Mouse (Mus musculus) limb, embryonic 13.5 days (tissue): ENCODE measurements around the gene Cbr2. TPM values are rescaled to one million over a fixed set of nuclear protein-coding genes. Genes with fewer than 3 reads are reported as not detected.

Source experiments
- ATAC-seq: fragments of 200-750 bp; cut with Nextera tagmentation; 2 replicates; pipeline ENCODE4 v1.8.0; 2017; ENCODE audit warnings: low read depth, moderate number of reproducible peaks, moderate TSS enrichment; ENCODE audit not compliant: low FRiP score
- H3K27ac ChIP-seq: fragments of 300-500 bp; sonication (generic); 2 replicates; pipeline ENCODE4 v1.5.1; 2015; ENCODE audit warnings: inconsistent platforms, mild to moderate bottlenecking, moderate library complexity
- H3K27me3 ChIP-seq: fragments of 300-500 bp; sonication (generic); 2 replicates; pipeline ENCODE4 v1.6.1; 2015; ENCODE audit warnings: mild to moderate bottlenecking, inconsistent platforms
- H3K36me3 ChIP-seq: fragments of 300-500 bp; sonication (generic); 2 replicates; pipeline ENCODE4 v1.6.1; 2015; ENCODE audit warnings: inconsistent platforms, mild to moderate bottlenecking, moderate library complexity
- H3K4me1 ChIP-seq: fragments of 300-500 bp; sonication (generic); 2 replicates; pipeline ENCODE4 v1.6.1; 2015; ENCODE audit warnings: inconsistent platforms
- H3K4me2 ChIP-seq: fragments of 300-500 bp; sonication (generic); replicated peaks from 2 replicates; pipeline ENCODE4 v1.6.1; 2015; ENCODE audit warnings: inconsistent platforms, mild to moderate bottlenecking, moderate library complexity
- H3K4me3 ChIP-seq: fragments of 300-500 bp; sonication (generic); 2 replicates; pipeline ENCODE4 v1.5.1; 2015; ENCODE audit warnings: moderate library complexity, mild to moderate bottlenecking, inconsistent platforms
- H3K9ac ChIP-seq: fragments of 300-500 bp; sonication (generic); 2 replicates; pipeline ENCODE4 v1.6.1; 2015; ENCODE audit warnings: mild to moderate bottlenecking, inconsistent platforms
- H3K9me3 ChIP-seq: fragments of 300-500 bp; sonication (generic); 2 replicates; pipeline ENCODE4 v1.6.1; 2016; ENCODE audit warnings: inconsistent platforms
- WGBS: fragments of 180-500 bp; shearing (Covaris S2); methylation state at CpG from one replicate; pipeline ENCODE4 v1.1.7; 2015; 5-methylcytosine and 5-hydroxymethylcytosine counted together
- polyA plus RNA-seq: library from polyadenylated mRNA; unstranded; fragments of >200 nt; fragmentation: Nextera tagmentation; extraction: Ambion mirVana; gene quantifications from 2 replicates; pipeline ENCODE4 v1.2.1, GENCODE M21; 2015

Gene Cbr2
- polyA plus RNA-seq, 1 experiment from 2014 or later = 7.7 TPM

GRCm38 (mm10) chr11:120719242-120719641 is 12.7 kb downstream of the Cbr2 start:
- 90% methylated on average over 9 of the region's 9 CpGs for WGBS
- H3K9ac ChIP-seq = 0 out of 2 replicates have a peak overlapping the region, but pooled peaks have one; percentile 35
- H3K27me3 ChIP-seq = peaks cover 7% of the 10 kb centered on the region
- H3K27ac ChIP-seq = no peak overlapping the region
- no peak overlapping the region for H3K4me2 ChIP-seq
- no peak overlapping the region for H3K4me3 ChIP-seq
- no peak for ATAC-seq
- no peaks in the 10 kb centered on the region for H3K9me3 ChIP-seq
- H3K4me1 ChIP-seq = peaks cover 27% of the 10 kb centered on the region
- peaks cover 52% of the 10 kb centered on the region for H3K36me3 ChIP-seq

GRCm38 (mm10) chr11:120715131-120715530 is 16.8 kb downstream of the Cbr2 start:
- no peak for ATAC-seq
- Histone ChIP-seq H3K36me3 (peaks cover 65% of the 10 kb centered on the region), H3K4me1 (peaks cover 35% of the 10 kb centered on the region), H3K4me2 (peak overlapping the region; percentile 99), H3K4me3 (peak overlapping the region; percentile 69; the same call in 1 of the 2 replicates), H3K27me3 (no peaks in the 10 kb centered on the region), H3K27ac (no peak overlapping the region), H3K9me3 (no peaks in the 10 kb centered on the region), H3K9ac (peak overlapping the region; percentile 83)
- 90% methylated on average over 9 of the region's 9 CpGs for WGBS

- no peak for ATAC-seq
- Histone ChIP-seq H3K27me3 (no peaks in the 10 kb centered on the region), H3K27ac (no peak overlapping the region), H3K4me2 (peak overlapping the region; percentile 99), H3K4me3 (peak overlapping the region; percentile 69), H3K9ac (peak overlapping the region; percentile 83), H3K9me3 (no peaks in the 10 kb centered on the region), H3K4me1 (peaks cover 36% of the 10 kb centered on the region), H3K36me3 (peaks cover 65% of the 10 kb centered on the region)
- WGBS = 61% methylated on average over 10 of the region's 10 CpGs
Observed at GRCm38 (mm10) chr11:120714546-120714945, 17.4 kb downstream of the Cbr2 start.

GRCm38 (mm10) chr11:120713580-120714518 is 18.1 kb downstream of the Cbr2 start, which contains the start of the genes Cenpx and Lrrc45:
TSS of gene Cenpx (minus strand) at chr11:120713738.
TSS of gene Lrrc45 (plus strand) at chr11:120713925.
- Histone ChIP-seq H3K9me3 (no peaks in the 10 kb centered on the region), H3K4me3 (peak within 1 kb of the TSS; percentile 69), H3K4me1 (peaks cover 41% of the 10 kb centered on the region), H3K9ac (peak within 1 kb of the TSS; percentile 83), H3K36me3 (peaks cover 65% of the 10 kb centered on the region), H3K27me3 (no peaks in the 10 kb centered on the region), H3K27ac (peak within 1 kb of the TSS; percentile 75; the same call in 1 of the 2 replicates), H3K4me2 (peak within 1 kb of the TSS; percentile 99)
- WGBS = 2% methylated on average over 53 of the region's 53 CpGs
- peak; percentile 97 for ATAC-seq

GRCm38 (mm10) chr11:120712771-120713568 is 18.9 kb downstream of the Cbr2 start:
- Histone ChIP-seq H3K27me3 (no peaks in the 10 kb centered on the region), H3K4me3 (peak overlapping the region; percentile 69), H3K9me3 (no peaks in the 10 kb centered on the region), H3K4me2 (peak overlapping the region; percentile 99), H3K4me1 (peaks cover 50% of the 10 kb centered on the region), H3K9ac (peak overlapping the region; percentile 75), H3K27ac (peak overlapping the region; percentile 75; the same call in 1 of the 2 replicates), H3K36me3 (peaks cover 56% of the 10 kb centered on the region)
- ATAC-seq = peak; percentile 44
- under 1% methylated on average over 38 of the region's 38 CpGs for WGBS

GRCm38 (mm10) chr11:120711980-120712604 is 19.8 kb downstream of the Cbr2 start:
- peak overlapping the region; percentile 69; the same call in 1 of the 2 replicates for H3K4me3 ChIP-seq
- peaks cover 59% of the 10 kb centered on the region for H3K4me1 ChIP-seq
- H3K36me3 ChIP-seq = peaks cover 47% of the 10 kb centered on the region
- no peaks in the 10 kb centered on the region for H3K27me3 ChIP-seq
- ATAC-seq = no peak
- H3K9ac ChIP-seq = peak overlapping the region; percentile 75
- 50% methylated on average over 8 of the region's 8 CpGs for WGBS
- H3K4me2 ChIP-seq = peak overlapping the region; percentile 99
- H3K9me3 ChIP-seq = no peaks in the 10 kb centered on the region
- no peak overlapping the region for H3K27ac ChIP-seq

GRCm38 (mm10) chr11:120710672-120711071 is 21.2 kb downstream of the Cbr2 start:
- Histone ChIP-seq H3K4me3 (no peak overlapping the region), H3K4me1 (peaks cover 73% of the 10 kb centered on the region), H3K9me3 (no peaks in the 10 kb centered on the region), H3K4me2 (no peak overlapping the region), H3K27me3 (no peaks in the 10 kb centered on the region), H3K36me3 (peaks cover 33% of the 10 kb centered on the region), H3K9ac (peak overlapping the region; percentile 13; the same call in 1 of the 2 replicates), H3K27ac (peak overlapping the region; percentile 52; the same call in 1 of the 2 replicates)
- WGBS = 16% methylated on average over 5 of the region's 5 CpGs
- ATAC-seq = no peak

GRCm38 (mm10) chr11:120709551-120709950 is 22.4 kb downstream of the Cbr2 start:
- no peak overlapping the region for H3K27ac ChIP-seq
- WGBS = 60% methylated on average over 2 of the region's 2 CpGs
- no peaks in the 10 kb centered on the region for H3K9me3 ChIP-seq
- no peaks in the 10 kb centered on the region for H3K27me3 ChIP-seq
- H3K9ac ChIP-seq = 0 out of 2 replicates have a peak overlapping the region, but pooled peaks have one; percentile 35
- H3K4me2 ChIP-seq = no peak overlapping the region
- H3K4me1 ChIP-seq = peaks cover 79% of the 10 kb centered on the region
- peaks cover 26% of the 10 kb centered on the region for H3K36me3 ChIP-seq
- H3K4me3 ChIP-seq = no peak overlapping the region
- no peak for ATAC-seq

- Histone ChIP-seq H3K4me2 (peak overlapping the region; percentile 42), H3K27ac (peak overlapping the region; percentile 80), H3K4me1 (peaks cover 86% of the 10 kb centered on the region), H3K4me3 (no peak overlapping the region), H3K27me3 (no peaks in the 10 kb centered on the region), H3K9ac (peak overlapping the region; percentile 36; the same call in 1 of the 2 replicates), H3K36me3 (peaks cover 30% of the 10 kb centered on the region), H3K9me3 (no peaks in the 10 kb centered on the region)
- no peak for ATAC-seq
- WGBS = 17% methylated on average over 5 of the region's 5 CpGs
Observed at GRCm38 (mm10) chr11:120707969-120708368, 23.9 kb downstream of the Cbr2 start.

GRCm38 (mm10) chr11:120707225-120707624 is 24.7 kb downstream of the Cbr2 start:
- 8% methylated on average over 12 of the region's 12 CpGs for WGBS
- Histone ChIP-seq H3K9ac (0 out of 2 replicates have a peak overlapping the region, but pooled peaks have one; percentile 36), H3K4me1 (peaks cover 79% of the 10 kb centered on the region), H3K36me3 (peaks cover 35% of the 10 kb centered on the region), H3K4me2 (peak overlapping the region; percentile 42), H3K9me3 (no peaks in the 10 kb centered on the region), H3K27ac (peak overlapping the region; percentile 80), H3K27me3 (no peaks in the 10 kb centered on the region), H3K4me3 (no peak overlapping the region)
- peak; percentile 16 for ATAC-seq

GRCm38 (mm10) chr11:120706120-120706519 is 25.8 kb downstream of the Cbr2 start:
- ATAC-seq = no peak
- no peak overlapping the region for H3K4me3 ChIP-seq
- WGBS = 55% methylated on average over 5 of the region's 5 CpGs
- peaks cover 42% of the 10 kb centered on the region for H3K36me3 ChIP-seq
- H3K4me2 ChIP-seq = no peak overlapping the region
- no peaks in the 10 kb centered on the region for H3K9me3 ChIP-seq
- peak overlapping the region; percentile 48; the same call in 1 of the 2 replicates for H3K9ac ChIP-seq
- H3K4me1 ChIP-seq = peaks cover 70% of the 10 kb centered on the region
- no peaks in the 10 kb centered on the region for H3K27me3 ChIP-seq
- peak overlapping the region; percentile 80; the same call in 1 of the 2 replicates for H3K27ac ChIP-seq
